Mouse (Mus musculus) layer of hippocampus, adult 8-10 months (tissue): Measurements from ENCODE around the gene Fyttd1. TPM values are rescaled to one million over a fixed set of nuclear protein-coding genes. Genes with fewer than 3 reads are reported as not detected.
"Not testable (repeated sequence)": the region's sequence is repeated elsewhere in the genome, so short reads cannot be mapped to it uniquely, and the experiment has no call there.

Experiments used
- DNase-seq, 2 experiments: peaks; one replicate each; pipeline ENCODE4 v3.0.0; 2022; ENCODE audit warnings: low spot score in 2 of 2
- total RNA-seq, 4 experiments: library from RNA; stranded (reverse); gene quantifications; 2 replicates each; pipeline ENCODE4 v1.2.4; 2022

The Fyttd1 gene
- total RNA-seq: 100 to 1,000 TPM in 3 of 4 experiments, 10 to 100 TPM in 1; 98.8 to 115 (median 109) TPM

DNA sequence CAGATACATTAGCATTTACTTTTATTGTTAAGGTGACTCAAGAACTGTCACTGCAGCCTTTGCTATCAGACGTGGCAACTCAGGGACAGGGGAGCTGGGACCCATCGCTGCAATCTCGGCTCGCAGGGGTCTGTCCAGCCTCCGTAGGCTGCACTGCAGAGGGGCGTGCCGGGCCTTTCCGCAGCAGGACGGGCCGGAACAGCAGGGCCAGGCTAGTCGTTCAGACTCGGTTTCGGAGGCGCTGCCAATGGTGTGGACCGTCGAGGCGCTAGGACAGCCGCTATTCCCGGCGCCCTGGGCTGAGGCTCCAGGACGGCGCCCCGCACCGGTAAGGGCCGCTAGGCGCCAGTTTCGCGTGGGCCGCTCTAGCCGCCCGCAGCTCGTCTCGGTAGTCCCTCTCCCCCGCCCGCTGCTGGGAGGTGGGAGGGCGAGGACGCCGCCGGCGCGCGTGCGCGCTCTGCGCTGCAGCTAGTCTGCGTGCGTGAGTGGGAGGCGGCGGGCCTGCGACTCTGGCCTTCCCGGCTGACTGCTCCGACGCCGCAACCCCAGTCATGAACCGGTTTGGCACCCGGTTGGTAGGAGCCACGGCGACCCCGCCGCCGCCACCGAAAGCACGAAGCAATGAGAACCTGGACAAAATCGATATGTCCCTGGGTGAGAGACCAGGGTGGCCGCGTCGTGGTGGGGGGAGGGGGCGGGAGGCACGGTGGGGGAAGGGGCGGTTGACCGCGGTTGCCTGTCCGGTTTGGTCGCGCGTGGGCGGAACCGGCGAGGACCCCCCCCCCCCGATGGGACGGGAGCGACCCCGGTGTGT, at the start of gene Fyttd1, which contains the start of gene Rubcn:
Fyttd1 (plus strand) TSS at position 158 of the 814 bp plus-strand sequence.
Rubcn (minus strand) TSS at position 424 of the 814 bp plus-strand sequence.
- peak; percentile 92 for DNase-seq

DNA sequence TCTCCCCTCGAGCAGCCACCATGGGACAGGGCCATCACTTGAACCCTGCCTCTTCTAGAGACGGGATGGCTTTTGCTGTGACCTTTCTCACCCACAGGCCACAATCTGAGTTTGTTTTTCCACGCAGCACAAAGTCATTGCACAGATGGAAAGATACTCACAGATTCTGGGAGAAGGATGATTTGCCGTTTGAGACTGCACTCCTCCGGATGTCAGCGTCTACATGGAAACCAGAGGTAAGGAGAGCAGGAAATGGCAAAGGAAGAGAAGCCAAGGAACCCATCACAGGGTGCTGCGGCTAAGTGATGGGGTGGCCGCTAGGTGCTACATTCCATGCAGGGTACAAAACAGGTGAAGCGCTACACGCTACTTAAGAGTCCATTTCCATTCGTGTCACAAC, 48.2 kb upstream of the Fyttd1 start:
- DNase-seq: no peak

DNA sequence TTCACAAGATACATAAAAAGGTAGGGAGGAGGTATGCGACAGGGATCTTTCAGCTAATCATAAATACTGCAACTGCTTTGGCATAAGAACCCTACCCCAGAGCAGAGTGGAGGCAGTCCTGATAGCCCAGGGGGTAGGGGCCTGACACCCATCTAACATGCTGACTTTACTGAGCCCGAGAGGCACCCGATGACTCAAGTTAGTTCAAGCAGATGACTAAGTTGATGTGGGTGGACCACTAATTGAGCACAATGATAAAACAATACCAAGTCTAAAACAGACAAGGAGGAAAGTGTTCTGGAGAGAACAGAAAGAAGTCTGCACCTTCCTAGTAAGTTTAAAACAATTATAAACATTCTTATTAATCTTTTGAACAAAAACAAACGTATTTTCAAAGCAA, 45.8 kb upstream of the Fyttd1 start:
- no peak for DNase-seq

DNA sequence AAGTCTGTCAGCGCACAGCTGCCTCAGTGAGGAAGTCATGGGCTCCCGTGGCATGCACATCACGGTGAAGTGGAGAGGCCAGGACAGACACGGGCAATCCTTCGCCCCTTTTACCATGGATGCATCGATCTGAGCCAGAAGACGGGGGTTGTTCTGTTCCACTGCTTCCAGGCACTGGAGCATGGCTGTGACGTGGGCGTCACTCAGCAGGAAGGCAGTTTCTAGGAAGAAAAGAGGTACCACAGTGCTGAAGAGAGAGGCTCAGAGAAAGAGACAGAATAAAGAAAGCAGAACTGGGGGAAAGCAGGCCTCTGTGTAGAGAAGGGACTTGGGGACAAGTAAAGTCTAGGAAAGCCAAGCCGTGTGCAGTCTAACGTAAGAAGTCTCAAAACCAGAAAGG, 30.2 kb upstream of the Fyttd1 start:
- DNase-seq: no peak

DNA sequence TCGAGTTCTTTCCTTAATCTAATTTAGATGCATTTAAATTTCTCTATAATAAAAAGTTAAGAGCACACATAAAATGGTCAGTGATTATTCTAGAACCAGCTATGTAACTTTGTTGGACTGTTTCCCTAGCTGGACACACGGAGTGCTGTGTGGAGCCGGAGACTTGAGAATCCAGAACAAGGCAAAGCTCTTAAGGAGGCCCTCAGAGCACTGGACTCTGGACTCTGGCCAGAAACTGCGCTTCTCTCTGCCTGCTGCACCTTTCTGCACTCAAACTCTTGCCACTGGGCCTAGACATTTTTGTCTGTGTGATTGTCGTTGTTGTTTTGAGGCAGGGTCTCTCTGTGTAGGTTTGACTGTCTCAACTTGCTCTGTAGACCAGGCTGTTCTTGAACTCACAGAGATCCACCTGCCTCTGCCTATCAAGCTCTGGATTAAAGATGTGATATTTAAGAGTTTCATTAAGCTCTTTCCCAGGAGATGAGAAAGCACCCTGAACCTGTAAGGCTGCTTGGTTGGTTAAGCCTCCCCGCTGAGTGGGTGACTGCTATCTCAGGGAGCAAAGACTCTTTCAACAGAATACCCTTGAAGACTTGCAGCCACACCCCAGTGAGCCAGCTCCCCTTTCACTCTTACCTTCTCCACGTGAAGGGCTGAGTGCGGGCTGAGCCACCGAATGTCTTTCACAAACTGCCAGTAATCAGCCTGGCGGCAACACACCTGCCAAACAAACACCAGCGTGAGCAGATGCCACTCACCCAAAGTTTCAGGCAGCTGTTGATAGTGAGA, 28.1 kb upstream of the Fyttd1 start:
- DNase-seq: no peak

DNA sequence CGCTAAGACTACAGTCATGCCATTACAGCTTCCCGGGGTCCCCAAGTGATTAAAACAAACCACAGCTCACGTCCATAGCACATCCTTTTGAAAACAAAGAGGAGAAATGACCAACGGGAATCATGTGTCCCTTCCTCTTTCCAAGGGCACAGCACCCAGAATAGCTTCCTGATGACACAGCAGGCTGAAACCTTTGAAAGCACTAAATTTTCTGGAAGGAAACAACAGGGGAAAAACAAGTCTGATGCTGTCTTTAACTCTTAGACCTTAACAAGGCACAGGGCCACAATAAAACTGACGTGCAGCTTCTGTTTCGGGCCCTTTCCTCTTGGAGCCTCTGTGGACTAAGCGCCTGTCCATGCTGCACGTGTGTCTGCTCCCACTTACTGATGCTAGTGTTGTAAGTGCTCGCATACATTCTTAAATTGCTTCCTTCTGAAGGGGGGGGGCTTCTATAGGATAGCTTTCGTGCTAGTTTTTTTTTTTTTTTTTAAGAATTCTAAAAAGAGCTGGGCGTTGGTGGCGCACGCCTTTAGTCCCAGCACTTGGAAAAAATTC, 23.7 kb upstream of the Fyttd1 start:
- no peak for DNase-seq

DNA sequence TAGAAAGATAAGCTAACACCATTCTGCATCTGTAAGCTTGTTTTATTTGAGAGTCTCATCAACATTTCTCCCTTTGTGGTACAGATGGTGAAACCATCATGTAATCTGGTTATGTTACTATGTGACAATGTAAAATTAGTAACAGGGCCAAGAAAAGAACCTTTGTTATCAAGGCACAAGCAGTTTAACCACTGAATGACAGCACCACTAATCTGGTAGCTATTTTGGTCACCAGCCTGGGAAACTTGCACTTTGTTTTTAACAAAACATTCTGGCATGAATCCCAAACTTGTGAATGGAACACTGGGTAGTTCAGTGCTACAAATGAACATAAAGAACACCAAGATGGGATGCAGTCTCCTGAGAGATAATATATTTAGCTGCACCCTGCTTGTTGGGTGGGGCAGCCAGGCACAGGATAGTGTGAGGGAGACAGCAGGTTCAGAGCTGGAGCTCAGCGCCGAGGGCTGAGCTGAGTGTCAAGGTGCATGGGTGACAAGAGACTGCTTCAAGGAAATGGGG, 23.2 kb upstream of the Fyttd1 start:
- DNase-seq: peak in 1 of 2 experiments; percentile 19

DNA sequence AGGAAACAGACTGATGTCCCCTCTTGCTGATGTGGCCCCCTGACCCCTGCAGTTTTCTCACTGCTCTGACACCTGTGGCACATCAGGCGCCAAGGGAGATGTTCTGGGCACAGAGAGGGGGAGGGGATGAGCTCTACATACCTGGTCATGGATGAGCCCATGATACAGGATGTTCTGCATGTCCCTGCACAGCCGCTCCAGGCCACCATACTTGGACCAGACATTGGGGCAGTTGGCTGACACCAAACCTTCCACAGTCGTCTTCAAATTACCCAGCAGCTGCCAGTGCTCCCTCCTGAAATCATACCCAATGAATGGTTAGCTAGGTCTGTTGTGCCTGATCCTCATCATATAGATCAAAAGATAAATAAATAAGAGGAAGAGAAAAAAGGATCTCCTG, 20.5 kb upstream of the Fyttd1 start:
- no peak for DNase-seq

DNA sequence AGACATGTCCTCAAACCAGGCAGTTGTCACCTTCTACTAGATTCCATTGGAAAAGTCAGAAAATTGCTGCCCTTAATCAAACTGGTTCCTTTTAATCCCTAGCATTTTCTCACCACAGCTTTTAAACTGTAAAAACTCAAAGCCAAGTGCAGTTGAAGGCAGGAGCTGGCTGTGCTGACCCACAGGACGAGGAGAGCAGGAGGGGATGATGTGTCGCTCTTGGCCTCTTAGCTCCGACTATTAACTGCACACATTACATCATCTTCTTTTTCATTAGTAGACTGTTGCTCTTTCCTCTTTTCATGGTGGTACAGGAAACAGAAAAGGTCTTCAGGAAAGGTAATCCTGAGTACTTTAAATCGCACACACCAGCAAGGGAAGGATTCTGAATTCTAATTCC, 18.9 kb upstream of the Fyttd1 start:
- DNase-seq: no peak

DNA sequence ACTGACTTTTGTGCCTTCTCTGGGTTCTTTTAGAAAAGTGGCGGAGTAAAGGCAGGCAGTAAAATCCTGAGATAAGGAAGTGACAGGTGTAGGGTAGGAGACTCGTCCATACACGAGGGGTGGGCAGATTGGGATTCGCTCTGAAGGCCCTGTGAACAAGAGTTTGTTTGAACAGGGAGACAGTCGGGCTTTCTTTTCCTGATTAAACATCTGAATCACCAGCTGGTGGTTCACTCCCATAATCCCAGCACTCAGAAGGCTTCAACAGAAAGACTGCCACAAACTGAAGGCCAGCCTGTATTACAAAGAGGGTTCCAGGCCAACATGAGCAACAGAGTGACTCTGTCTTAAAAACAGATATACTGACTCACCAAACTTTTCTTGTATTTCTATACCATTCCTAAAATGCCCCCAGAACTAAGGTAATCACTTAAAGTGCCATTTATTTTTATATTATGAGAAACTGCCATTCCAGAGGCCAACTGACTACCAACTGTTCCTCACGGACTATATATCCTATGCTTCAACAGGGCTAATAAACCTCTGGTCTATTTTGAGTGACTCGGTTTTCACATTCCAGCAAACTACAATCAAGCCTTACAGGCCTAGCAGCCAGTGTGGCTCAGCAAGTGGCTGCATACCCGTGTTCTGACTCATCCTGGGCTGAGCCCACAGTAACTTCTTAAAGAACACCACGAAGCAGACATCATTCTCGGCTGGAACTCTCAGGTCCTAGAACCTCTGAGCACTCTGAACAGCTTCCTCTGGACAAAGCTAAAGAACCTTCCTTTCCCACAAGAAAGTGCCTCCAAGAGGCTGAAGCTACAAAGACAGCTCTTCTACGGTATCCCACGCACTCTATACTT, 18.3 kb upstream of the Fyttd1 start:
- peak in 1 of 2 experiments; percentile 22 for DNase-seq

DNA sequence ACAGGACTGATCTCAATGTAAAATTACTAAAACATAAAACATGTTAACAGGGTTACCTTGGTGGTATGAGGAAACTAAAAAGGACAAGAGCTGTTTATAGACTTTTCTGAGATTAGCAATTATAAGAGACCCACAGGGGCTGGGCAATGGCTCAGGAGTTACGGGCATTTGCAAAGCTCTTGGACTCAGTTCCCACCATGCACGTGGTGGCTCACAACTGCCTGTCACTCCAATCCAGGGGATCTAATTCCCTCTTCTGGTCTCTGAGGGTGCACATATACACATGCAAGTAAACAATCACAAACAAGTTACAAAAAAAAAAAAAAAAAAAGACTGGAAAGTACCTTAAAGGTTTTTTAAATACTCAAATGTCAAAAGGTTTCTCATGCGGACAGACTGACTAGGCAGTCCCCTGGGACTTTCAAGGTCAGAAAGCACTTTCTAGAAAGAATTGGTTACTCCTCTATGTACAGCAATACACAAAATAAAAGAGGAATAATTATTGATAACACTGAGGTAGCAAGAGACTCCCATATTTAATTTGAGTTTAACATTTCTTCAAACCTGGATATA, 15.4 kb upstream of the Fyttd1 start:
- DNase-seq: no peak

DNA sequence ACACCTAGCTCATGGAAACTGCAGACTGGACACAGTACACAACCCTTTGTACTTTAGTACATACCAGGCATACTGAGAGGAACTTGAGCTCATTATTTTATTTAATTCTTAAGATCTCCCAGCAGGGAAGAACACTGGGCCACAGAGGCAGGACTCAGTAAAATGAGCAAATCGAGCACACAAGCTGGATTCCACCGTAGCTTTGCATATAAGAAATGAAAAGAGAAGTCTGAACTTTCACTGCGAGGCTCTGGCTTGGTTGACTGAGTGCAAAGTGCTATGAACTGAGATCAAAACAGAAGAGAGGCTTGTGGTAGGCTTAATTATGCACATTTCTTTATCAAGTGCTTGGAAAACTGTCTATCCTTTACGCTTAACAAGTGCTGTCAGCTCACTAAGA, 11.9 kb upstream of the Fyttd1 start:
- no peak for DNase-seq

DNA sequence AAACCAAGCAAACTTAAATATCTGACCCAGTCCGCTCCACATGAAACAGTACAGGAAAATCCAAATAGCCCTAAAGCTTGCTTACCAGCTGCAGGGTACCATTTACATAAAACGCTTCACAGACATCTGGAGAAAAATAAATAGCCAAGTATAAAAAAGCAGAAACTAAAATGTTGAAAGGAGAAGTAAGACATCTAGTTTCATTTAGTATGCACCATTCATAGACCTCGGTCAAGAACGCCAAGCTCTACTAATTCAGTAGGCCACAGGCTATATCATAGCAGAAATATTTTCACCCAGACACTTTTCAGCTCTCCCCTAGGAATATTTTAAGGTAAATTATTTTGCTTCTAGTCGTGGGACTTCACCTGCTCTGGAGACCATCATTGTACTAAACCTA, 10.6 kb upstream of the Fyttd1 start:
- DNase-seq: no peak

DNA sequence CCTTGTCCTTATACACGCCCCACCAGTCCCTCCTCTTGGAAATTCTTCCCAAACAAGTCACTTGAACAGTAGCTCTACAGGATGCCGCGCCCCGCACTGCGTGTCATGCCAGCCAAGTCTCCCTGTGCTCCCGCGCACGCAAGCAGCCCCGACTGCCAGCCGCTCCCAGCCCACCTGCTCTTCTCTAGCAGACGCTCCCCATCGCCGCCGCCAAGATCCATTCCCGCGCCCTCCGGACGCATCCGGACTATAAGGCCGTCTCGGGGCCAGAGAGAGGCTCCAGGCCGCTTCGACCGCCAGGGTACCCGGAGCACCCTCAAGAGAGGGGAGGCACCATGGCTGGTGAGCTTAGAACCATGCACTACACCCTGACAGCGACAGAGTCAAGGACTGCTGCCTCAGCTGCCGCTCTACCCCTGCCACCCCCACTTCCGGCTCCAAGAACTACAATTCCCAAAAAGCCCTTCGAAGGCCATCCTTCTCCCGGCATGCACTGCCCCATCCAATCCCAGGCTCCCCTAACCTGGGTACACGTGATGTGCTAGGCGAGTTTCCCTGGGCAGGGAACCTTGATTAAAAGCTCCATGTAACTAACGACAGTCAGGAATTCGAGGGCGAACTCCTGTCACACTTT, 9.3 kb upstream of the Fyttd1 start:
- peak; percentile 88 to 89 for DNase-seq

DNA sequence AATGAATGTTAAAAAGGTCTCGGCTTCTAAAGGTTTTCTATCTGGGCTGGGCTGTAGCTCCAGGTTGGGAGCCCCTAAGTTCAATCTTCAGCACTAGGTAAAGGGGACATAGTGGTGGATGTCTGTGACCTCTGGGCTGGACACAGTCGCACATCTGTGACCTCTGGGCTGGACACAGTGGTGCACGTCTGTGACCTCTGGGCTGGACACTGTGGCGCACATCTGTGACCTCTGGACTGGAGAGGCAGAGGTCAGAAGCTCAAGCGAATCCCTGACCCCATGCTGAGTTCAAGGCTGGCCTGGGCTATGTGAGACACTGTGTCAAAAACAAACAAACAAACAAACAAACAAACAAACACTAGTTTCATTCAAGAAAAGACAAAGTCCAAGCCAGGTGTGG, 7.1 kb upstream of the Fyttd1 start:
- no peak for DNase-seq

DNA sequence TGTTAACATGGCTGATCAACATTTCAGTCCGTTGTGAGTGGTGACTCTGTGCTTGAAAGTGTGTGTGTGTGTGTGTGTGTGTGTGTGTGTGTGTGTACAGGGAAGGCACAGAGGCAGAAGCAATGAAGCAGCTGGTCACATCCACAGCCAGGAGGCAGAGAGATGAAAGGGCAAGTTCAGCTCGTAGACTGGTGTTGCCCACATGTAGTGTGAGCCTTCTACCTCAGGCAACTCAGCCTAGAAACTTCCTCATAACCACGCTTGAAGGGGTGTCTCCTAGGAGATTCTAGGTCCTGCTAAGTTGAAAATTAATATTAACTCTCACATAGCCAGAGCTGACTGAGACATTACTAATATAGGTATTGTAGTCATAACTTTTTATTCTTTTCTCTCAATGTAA, 3.9 kb upstream of the Fyttd1 start:
- DNase-seq: no peak

DNA sequence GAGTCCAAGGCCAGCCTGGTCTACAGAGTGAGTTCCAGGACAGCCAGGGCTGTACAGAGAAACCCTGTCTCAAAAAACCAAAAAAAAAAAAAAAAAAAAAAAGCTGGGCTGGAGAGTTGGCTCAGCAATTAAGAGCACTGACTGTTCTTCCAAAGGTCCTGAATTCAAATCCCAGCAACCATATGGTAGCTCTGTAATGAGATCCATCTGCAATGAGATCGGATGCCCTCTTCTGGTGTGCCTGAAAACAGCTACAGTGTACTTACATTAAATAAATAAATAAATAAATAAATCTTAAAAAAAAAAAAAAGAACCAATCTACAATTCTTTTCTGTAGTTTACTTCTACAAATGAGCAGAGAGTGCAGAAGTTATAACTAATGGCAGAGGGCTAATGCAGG, 2.0 kb upstream of the Fyttd1 start:
- DNase-seq: not testable (repeated sequence)

DNA sequence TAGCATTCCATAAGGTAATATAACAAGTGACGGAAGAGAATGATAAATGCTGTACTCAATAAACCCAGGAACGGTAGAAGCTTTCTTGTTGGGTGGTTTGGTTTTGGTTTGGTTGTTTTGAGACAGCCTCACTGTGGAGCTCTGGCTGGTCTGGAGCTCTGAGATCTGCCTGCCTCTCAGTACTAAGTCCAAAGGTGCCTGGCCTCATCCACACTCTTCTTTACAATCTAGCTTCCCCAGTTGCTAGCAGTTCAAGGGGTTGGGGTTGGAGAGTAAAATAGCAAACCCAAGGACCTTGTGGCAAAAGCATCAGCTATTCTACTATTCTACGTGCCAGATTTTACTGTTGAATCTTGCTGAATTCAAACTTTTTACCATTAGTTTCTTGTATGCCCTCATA, 1.5 kb upstream of the Fyttd1 start:
- no peak for DNase-seq

DNA sequence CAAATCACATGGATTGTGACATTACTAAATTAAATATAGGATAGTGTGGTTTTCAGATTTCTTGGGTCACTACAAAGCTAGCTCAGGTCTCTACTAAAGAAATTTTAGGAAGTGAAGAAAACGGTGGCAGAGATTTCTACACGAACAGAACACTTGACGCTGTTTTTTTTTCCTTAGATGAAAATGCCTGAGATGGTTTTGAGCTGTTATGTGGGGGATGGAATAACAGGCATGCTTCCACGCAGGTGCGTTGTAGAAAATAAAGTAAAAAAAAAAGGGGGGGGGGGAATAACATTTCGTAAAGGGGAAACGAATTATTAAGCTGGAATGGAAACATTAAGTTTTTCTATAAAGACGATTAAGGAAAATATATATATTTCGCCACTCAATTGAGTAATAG, 469 bp upstream of the Fyttd1 start:
- no peak for DNase-seq

DNA sequence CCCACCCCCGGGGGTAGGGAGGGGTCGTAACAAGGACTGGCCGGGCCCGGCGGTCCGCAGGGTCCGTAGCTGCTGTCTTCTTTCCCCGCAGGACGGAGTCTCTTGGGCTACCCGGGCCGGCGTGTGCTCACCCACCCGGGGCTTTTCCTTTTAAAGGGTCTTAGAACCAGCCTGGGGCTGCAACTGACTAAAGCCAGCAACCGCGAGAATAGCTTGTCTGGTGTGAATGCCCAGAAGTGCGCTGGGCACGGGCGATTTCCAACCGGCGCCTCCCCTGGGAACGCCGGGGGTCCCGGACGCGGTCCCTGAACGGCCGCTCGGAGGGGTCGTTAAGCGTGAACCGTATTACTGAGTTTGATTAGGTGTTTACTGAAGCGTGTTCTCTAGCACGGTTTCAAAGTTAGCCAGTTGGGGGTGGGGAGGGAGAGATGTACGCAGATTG, 878 bp downstream of the Fyttd1 start:
- DNase-seq: no peak
